Mouse (Mus musculus) heart, embryonic 16.5 days (tissue): Measurements from ENCODE around the gene Gm28043. TPM values are rescaled to one million over a fixed set of nuclear protein-coding genes. Genes with fewer than 3 reads are reported as not detected.

Experiments used
- ATAC-seq: fragments of 200-750 bp; cut with Nextera tagmentation; replicated peaks from 2 replicates; pipeline ENCODE4 v1.8.0; 2017; ENCODE audit warnings: moderate number of reproducible peaks; ENCODE audit not compliant: insufficient read depth, low FRiP score; ENCODE audit errors: extremely low read depth
- H3K27ac ChIP-seq: fragments of 300-500 bp; sonication (generic); 2 replicates; pipeline ENCODE4 v1.5.1; 2014; ENCODE audit warnings: mild to moderate bottlenecking, low read length, control low read depth, moderate library complexity
- H3K27me3 ChIP-seq: fragments of 300-500 bp; sonication (generic); 2 replicates; pipeline ENCODE4 v1.6.1; 2014; ENCODE audit warnings: low read length, mixed read lengths; ENCODE audit not compliant: control insufficient read depth, insufficient read depth
- H3K36me3 ChIP-seq: fragments of 300-500 bp; sonication (generic); 2 replicates; pipeline ENCODE4 v1.6.1; 2014; ENCODE audit not compliant: control insufficient read depth, insufficient read depth
- H3K4me1 ChIP-seq: fragments of 300-500 bp; sonication (generic); 2 replicates; pipeline ENCODE4 v1.6.1; 2014; ENCODE audit warnings: low read length, mixed read lengths; ENCODE audit not compliant: control insufficient read depth, insufficient read depth
- H3K4me2 ChIP-seq: fragments of 300-500 bp; sonication (generic); 2 replicates; pipeline ENCODE4 v1.6.1; 2014; ENCODE audit warnings: low read depth, mild to moderate bottlenecking, control low read depth, low read length
- H3K4me3 ChIP-seq: fragments of 300-500 bp; sonication (generic); 2 replicates; pipeline ENCODE4 v1.5.1; 2014; ENCODE audit warnings: mild to moderate bottlenecking, control low read depth, low read length
- H3K9ac ChIP-seq: fragments of 300-500 bp; sonication (generic); 2 replicates; pipeline ENCODE4 v1.6.1; 2014; ENCODE audit warnings: low read length, control low read depth
- H3K9me3 ChIP-seq: fragments of 300-500 bp; sonication (generic); replicated peaks from 2 replicates; pipeline ENCODE4 v1.6.1; 2016; ENCODE audit warnings: low read length; ENCODE audit not compliant: control insufficient read depth
- WGBS: fragments of 180-500 bp; shearing (Covaris S2); extraction: QIAGEN DNeasy Blood & Tissue Kit; methylation state at CpG from one replicate; pipeline ENCODE4 v1.1.7; 2014; 5-methylcytosine and 5-hydroxymethylcytosine counted together
- polyA plus RNA-seq: library from polyadenylated mRNA; unstranded; fragments of >200 nt; fragmentation: Nextera tagmentation; extraction: Ambion mirVana; gene quantifications from 2 replicates; pipeline ENCODE4 v1.2.1, GENCODE M21; 2015

The Gm28043 gene
- polyA plus RNA-seq, 1 experiment from 2014 or later: 2.1 TPM

DNA sequence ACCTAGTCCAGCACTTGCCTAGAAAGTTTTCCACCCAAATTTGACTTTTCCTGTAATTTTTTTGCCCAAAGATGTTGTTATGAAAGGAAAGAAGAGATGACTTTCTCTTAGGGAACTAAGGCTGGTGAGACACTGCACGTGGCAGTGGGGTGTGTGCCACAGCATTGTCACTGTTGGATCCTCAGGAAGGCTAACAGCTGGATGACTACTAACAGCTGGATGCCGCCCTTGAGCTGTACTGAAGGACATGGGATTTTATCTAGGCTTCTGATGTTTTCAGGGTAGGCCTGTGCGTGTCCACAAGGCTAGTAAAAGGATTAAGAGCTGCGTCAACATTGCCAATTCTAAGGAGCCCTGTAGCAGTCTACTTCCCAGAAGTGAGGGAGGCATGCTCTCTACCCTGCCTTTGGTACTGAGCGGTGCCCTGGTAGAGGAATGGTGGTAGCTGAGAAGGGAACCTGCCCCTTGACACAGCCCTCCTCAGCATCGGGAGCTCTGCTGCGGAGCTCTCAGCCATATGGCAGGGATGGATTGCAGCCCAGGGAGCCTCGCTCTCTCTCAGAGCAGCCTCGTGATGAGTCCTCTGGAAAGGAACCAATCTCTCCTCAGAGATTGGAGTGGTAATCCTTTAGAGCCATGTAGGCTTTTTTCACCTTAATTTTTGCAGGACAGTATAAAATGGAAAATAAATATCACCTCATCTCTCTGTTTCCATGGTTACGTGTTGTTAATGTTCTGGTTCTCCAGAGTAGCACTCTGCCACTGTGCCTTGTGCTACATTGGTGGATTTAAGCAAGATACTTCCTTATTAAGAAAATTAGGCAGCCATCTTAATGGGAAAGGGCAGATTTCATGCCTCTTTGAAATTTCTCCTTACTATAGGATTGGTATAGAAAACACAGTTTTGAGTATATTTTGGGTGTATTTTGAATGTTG lies 53.6 kb downstream of the Gm28043 start:
- Histone ChIP-seq H3K4me1 (no peaks in the 10 kb centered on the region), H3K4me3 (no peak overlapping the region), H3K9ac (no peak overlapping the region), H3K4me2 (no peak overlapping the region), H3K9me3 (no peaks in the 10 kb centered on the region), H3K27me3 (no peaks in the 10 kb centered on the region), H3K36me3 (peaks cover 8% of the 10 kb centered on the region), H3K27ac (no peak overlapping the region)
- 82% methylated on average over 10 of the region's 10 CpGs for WGBS
- ATAC-seq: no peak

DNA sequence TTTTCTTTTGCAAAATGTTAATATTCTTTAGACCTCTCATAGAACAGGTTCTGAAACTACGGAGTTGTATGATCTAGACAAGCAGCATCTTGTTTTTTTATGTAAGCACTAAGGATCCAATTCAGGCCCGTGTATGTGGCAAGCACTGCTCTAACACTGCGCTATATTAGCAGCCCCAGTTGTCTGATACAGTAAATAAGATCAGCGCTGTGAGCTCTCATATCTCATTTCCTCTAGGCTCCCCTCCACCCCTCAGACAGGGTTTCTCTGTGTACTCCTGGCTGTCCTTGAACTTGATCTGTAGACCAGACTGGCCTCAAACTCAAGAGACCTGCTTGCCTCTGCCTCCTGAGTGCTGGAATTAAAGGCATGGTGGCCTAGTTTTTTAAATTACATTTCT lies 54.4 kb downstream of the Gm28043 start:
- no peak overlapping the region for H3K9ac ChIP-seq
- H3K27ac ChIP-seq: no peak overlapping the region
- H3K4me1 ChIP-seq: no peaks in the 10 kb centered on the region
- H3K36me3 ChIP-seq: peaks cover 15% of the 10 kb centered on the region
- 84% methylated on average over 4 of the region's 4 CpGs for WGBS
- no peaks in the 10 kb centered on the region for H3K27me3 ChIP-seq
- ATAC-seq: no peak
- no peak overlapping the region for H3K4me2 ChIP-seq
- no peak overlapping the region for H3K4me3 ChIP-seq
- no peaks in the 10 kb centered on the region for H3K9me3 ChIP-seq

DNA sequence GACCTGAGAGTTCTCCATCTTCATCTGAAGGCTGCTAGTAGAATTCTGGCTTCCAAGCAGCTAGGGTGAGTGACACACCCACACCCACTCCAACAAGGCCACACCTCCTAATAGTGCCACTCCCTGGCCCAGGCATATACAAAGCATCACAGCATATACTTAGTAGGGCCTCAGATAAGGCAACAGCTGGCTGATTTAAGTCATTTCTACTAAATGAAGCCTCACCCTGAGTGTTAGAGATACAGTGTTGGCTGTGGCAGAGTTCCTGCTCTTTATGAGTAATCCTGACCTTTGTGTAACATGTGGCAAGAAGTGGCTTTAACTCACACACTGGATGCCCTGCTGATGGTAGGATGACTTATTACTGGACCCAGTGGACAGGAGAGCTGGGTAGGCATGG lies 55.3 kb downstream of the Gm28043 start:
- no peak overlapping the region for H3K4me2 ChIP-seq
- no peak overlapping the region for H3K4me3 ChIP-seq
- no peak for ATAC-seq
- H3K9ac ChIP-seq: no peak overlapping the region
- H3K27ac ChIP-seq: no peak overlapping the region
- peaks cover 21% of the 10 kb centered on the region for H3K36me3 ChIP-seq
- H3K9me3 ChIP-seq: no peaks in the 10 kb centered on the region
- no peaks in the 10 kb centered on the region for H3K4me1 ChIP-seq
- no peaks in the 10 kb centered on the region for H3K27me3 ChIP-seq

DNA sequence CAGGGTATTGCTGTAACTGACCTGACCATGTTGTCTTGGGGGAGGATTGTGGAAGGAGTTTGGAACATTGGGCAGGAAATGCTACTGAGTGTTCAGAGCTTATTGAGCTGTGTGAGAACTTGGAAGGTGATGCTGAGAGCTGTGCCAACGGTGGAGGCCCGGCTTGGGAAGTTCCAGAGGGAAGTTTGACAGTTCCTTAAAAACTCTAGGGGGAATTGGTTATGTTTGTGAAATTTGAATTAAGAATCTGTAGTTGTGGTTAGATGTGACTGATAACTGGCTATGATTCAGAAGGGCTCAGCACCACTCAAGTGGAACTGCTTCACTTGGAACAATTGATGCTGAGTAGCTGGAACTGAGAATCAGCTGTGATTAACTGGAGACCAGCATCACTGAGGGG lies 56.3 kb downstream of the Gm28043 start:
- Histone ChIP-seq H3K27me3 (no peaks in the 10 kb centered on the region), H3K4me1 (no peaks in the 10 kb centered on the region), H3K9ac (no peak overlapping the region), H3K27ac (no peak overlapping the region), H3K4me2 (no peak overlapping the region), H3K9me3 (no peaks in the 10 kb centered on the region), H3K36me3 (peaks cover 25% of the 10 kb centered on the region), H3K4me3 (no peak overlapping the region)
- no peak for ATAC-seq
- WGBS: 77% methylated on average over 2 of the region's 2 CpGs

DNA sequence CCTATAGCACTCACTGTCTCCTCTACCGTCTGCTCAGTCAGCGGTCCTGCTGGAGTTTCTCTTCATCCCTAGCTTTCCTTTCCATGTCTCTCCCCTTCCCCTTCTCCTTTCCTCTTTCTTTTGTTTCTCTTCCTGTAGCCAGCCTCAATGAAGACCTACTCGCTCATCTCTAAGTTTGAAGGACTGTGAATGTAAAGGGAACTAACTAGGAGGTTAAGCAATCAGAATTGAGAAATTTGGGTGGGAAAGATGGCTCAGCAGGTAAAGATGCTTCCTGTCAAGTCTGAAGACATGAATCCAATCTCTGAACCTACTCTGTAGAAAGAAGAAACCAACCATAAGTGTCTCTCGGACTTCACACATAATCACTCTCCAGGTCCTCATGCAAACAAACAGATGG lies 58.6 kb downstream of the Gm28043 start:
- Histone ChIP-seq H3K9me3 (no peaks in the 10 kb centered on the region), H3K27me3 (no peaks in the 10 kb centered on the region), H3K27ac (no peak overlapping the region), H3K4me3 (no peak overlapping the region), H3K9ac (no peak overlapping the region), H3K4me1 (no peaks in the 10 kb centered on the region), H3K36me3 (peaks cover 42% of the 10 kb centered on the region), H3K4me2 (no peak overlapping the region)
- WGBS: 90% methylated on average over 4 of the region's 4 CpGs
- ATAC-seq: no peak

DNA sequence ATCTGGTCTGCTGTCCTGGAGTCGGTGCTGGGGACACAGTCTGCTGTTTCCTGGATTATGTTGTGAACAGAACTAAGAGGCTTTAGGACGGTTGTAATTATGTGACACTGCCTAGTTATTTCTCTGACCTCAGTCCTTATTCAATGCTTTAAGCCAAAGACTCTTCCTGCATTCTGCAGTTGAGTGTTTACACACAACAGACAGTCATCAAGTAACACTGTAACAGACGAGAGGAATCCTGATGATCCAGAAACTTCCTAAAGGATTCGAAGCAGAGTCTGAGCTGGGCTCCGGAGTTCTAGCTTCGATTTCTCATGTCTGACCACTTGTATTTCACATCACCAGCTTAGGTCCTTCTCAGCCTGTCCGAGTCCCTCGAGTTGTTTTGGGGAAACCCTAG lies 63.9 kb downstream of the Gm28043 start:
- Histone ChIP-seq H3K9ac (no peak overlapping the region), H3K4me3 (no peak overlapping the region), H3K4me2 (no peak overlapping the region), H3K27ac (no peak overlapping the region), H3K4me1 (peaks cover 3% of the 10 kb centered on the region), H3K9me3 (no peaks in the 10 kb centered on the region), H3K36me3 (peaks cover 53% of the 10 kb centered on the region), H3K27me3 (no peaks in the 10 kb centered on the region)
- ATAC-seq: no peak
- WGBS: 82% methylated on average over 8 of the region's 8 CpGs

DNA sequence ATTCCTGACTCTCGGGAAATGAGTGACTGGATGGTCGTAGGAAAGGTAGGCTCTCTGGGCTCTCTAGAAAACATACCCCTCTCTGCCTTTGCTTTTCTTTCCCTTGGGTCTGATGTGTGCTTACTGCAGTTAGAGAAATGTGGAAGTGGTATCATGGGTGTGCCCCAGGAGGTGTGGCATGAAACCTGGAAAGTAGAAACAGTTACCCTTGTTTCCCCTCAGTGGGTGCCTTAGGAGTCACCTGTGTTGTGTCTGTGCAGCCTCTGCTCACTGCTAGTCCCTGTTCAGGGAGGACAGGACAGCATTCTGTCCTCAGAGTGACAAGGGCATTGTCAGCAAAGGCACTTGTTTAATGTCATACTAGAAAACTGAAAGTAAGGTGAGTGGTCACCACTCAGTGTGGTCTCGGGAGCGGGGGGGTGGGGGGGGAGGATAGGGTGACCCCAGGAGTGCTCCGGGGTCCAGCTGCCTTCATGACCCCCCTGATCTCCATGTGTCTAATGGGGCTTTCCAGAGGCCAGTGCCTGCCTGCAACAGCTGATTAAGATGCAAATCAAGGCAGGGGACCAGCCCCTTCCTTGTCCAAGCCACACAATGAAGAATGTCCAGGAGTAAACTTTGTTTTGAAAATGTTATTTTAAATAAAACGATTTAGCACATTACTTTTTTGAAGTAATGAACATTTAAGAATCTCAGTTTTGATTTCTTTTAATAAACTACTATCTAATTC lies 64.5 kb downstream of the Gm28043 start:
- H3K4me1 ChIP-seq: peaks cover 3% of the 10 kb centered on the region
- WGBS: 80% methylated on average over 6 of the region's 6 CpGs
- no peak overlapping the region for H3K9ac ChIP-seq
- H3K36me3 ChIP-seq: peaks cover 50% of the 10 kb centered on the region
- no peak overlapping the region for H3K4me2 ChIP-seq
- no peaks in the 10 kb centered on the region for H3K27me3 ChIP-seq
- no peak for ATAC-seq
- H3K4me3 ChIP-seq: no peak overlapping the region
- no peaks in the 10 kb centered on the region for H3K9me3 ChIP-seq
- no peak overlapping the region for H3K27ac ChIP-seq

DNA sequence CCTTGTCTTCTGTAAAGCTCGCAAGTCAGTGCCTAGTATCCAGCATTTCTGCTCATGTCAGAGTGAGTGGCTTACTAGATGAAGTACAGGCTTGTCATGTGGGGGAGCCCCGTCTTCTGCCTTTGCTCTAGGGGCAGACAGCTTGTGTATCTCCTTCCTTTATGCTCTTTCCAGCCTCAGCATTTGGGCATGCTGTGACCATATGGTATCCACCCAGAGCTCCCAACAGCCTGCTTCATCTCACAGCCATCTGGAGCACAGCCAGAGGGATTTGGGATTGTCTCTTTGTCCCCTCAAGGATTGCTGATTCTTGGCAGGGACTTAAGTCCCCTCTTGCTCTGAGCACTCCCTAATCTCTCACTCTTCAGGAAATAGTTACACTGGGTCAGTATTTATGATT lies 65.5 kb downstream of the Gm28043 start:
- H3K36me3 ChIP-seq: peaks cover 43% of the 10 kb centered on the region
- WGBS: 69% methylated on average over 2 of the region's 2 CpGs
- no peaks in the 10 kb centered on the region for H3K27me3 ChIP-seq
- no peak overlapping the region for H3K4me3 ChIP-seq
- no peak overlapping the region for H3K27ac ChIP-seq
- H3K4me2 ChIP-seq: no peak overlapping the region
- ATAC-seq: no peak
- H3K9ac ChIP-seq: no peak overlapping the region
- H3K9me3 ChIP-seq: no peaks in the 10 kb centered on the region
- peaks cover 3% of the 10 kb centered on the region for H3K4me1 ChIP-seq

DNA sequence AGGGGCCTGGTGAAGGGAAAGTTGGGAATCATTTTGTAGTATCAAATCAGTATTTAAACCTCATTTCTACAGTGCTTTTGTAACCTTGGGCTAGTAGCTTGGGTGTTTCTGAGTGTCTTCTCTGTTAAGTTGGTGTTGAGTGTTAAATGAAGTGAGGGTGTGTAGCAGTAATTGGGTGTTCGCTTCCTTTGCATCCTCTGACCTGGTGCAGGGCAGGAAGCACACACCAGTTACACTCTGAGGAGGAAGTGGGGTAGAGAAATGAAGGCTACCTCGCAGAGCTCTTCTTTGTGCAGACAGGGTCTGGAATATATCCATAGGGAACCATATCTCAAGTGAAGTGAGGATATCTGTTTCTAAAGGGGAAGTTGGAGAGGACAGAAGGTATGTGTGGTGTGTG lies 66.2 kb downstream of the Gm28043 start:
- Histone ChIP-seq H3K4me2 (no peak overlapping the region), H3K9me3 (no peaks in the 10 kb centered on the region), H3K4me1 (peaks cover 3% of the 10 kb centered on the region), H3K27me3 (no peaks in the 10 kb centered on the region), H3K36me3 (peaks cover 43% of the 10 kb centered on the region), H3K4me3 (no peak overlapping the region), H3K9ac (no peak overlapping the region), H3K27ac (no peak overlapping the region)
- 47% methylated on average over 2 of the region's 2 CpGs for WGBS
- ATAC-seq: no peak
